Mouse (Mus musculus): ENCODE data around the gene Nsfl1c.

The Nsfl1c gene

DNA sequence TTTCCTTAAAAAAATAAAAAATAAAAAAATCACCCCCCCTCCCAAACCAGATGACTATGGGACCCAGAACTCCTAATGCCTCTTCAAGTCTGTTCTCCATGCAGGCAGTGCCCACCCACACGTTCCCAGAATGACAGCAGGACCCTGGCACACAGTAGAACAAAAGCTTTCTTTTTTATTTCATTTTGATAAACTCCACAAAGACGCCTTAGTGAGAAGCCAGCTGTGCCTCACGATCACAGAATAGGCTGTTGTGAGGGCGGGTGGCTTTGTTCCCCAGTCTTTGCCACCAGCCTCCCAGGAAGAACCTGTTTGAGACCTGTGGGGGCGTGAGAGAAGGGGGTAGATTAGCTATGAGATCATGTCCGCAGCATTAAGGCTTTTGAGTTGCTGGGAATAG is 50.7 kb downstream of the Nsfl1c start:
- no peak for DNase-seq

GRCm38 (mm10) chr2:151546571-151546970 is 52.6 kb downstream of the Nsfl1c start:
- no peak for DNase-seq

GRCm38 (mm10) chr2:151549615-151550121 is 55.7 kb downstream of the Nsfl1c start:
- DNase-seq = no peak

All from cerebellum, adult 9-11 months (tissue).